13 mouse cellular contexts compared by ENCODE assay signal in genomic region chr15:83603046-83603396, GRCm38 (mm10). TPM values are rescaled to one million over a fixed set of nuclear protein-coding genes. Genes with fewer than 3 reads are reported as not detected.
DNase-seq lines count a peak whose midpoint lies in the region; ATAC-seq and TF ChIP-seq lines count a peak whose summit lies in the region.
"Had no signal": no experiment of that assay in that cellular context is flagged by ENCODE, and none has a peak within 500 bp of the region (broad histone marks: within the 10 kb centered on the region; RNA-seq: fewer than 3 reads in every experiment).

No protein-coding gene starts in this region.

- TF ChIP-seq CTCF in lung, postnatal 0 days (IDR thresholded peaks at IDR 0.05), result no peak
- TF ChIP-seq CTCF in small intestine, adult 2 months (IDR thresholded peaks at IDR 0.05; ENCODE audit: extremely low read depth, insufficient read length, insufficient replicate concordance, low read depth, low read length), result no peak

- ATAC-seq in heart, embryonic 16.5 days (replicated peaks; ENCODE audit: extremely low read depth, insufficient read depth, low FRiP score), result no peak
- no peak for ATAC-seq in lung, postnatal 0 days
- peak; percentile 6; the same call in 1 of the 2 replicates for ATAC-seq in common myeloid progenitor, adult 5-6 weeks (replicated peaks; ENCODE audit: low read depth, poor library complexity, severe bottlenecking)
- no peak for ATAC-seq in midbrain, embryonic 16.5 days

- H3K4me1 ChIP-seq in heart, embryonic 16.5 days (ENCODE audit: control insufficient read depth, insufficient read depth, low read length), result 0 out of 2 replicates have a peak, but pooled peaks cover 2% of the 10 kb centered on the region
- H3K4me1 ChIP-seq in lung, postnatal 0 days (ENCODE audit: insufficient read depth, low read depth, low read length), result no peaks in the 10 kb centered on the region
- H3K4me1 ChIP-seq in small intestine, adult 2 months (ENCODE audit: control insufficient read depth, insufficient read depth, insufficient read length, low read length), result no peaks in the 10 kb centered on the region
- H3K4me1 ChIP-seq in midbrain, embryonic 16.5 days (ENCODE audit: control insufficient read depth, insufficient read depth, low read length), result no peaks in the 10 kb centered on the region
- H3K4me1 ChIP-seq: forebrain, embryonic 12.5 days had no signal

- no peak overlapping the region for H3K4me3 ChIP-seq in heart, embryonic 16.5 days (ENCODE audit: low read length)
- H3K4me3 ChIP-seq in lung, postnatal 0 days (ENCODE audit: low read depth, low read length), result no peak overlapping the region
- H3K4me3 ChIP-seq in small intestine, adult 2 months (ENCODE audit: low read depth, low read length), result no peak overlapping the region
- no peak overlapping the region for H3K4me3 ChIP-seq in midbrain, embryonic 16.5 days (ENCODE audit: low read depth, low read length)
- H3K4me3 ChIP-seq: embryonic facial prominence, embryonic 12.5 days; forebrain, embryonic 12.5 days; liver, embryonic 15.5 days had no signal

- H3K27me3 ChIP-seq in heart, embryonic 16.5 days (ENCODE audit: control insufficient read depth, insufficient read depth, low read length), result no peaks in the 10 kb centered on the region
- no peaks in the 10 kb centered on the region for H3K27me3 ChIP-seq in lung, postnatal 0 days (replicated peaks; ENCODE audit: insufficient read depth, low read length)
- H3K27me3 ChIP-seq in small intestine, adult 2 months (ENCODE audit: control insufficient read depth, insufficient read depth, low read length), result no peaks in the 10 kb centered on the region
- no peaks in the 10 kb centered on the region for H3K27me3 ChIP-seq in midbrain, embryonic 16.5 days (ENCODE audit: control insufficient read depth, insufficient read depth, low read depth, low read length)
- H3K27me3 ChIP-seq: embryonic facial prominence, embryonic 12.5 days; forebrain, embryonic 12.5 days; liver, embryonic 15.5 days had no signal

- no peak overlapping the region for H3K9ac ChIP-seq in heart, embryonic 16.5 days (ENCODE audit: low read length)
- no peak overlapping the region for H3K9ac ChIP-seq in lung, postnatal 0 days (replicated peaks; ENCODE audit: low read depth)
- no peak overlapping the region for H3K9ac ChIP-seq in midbrain, embryonic 16.5 days (ENCODE audit: low read depth, low read length)
- H3K9ac ChIP-seq: embryonic facial prominence, embryonic 12.5 days; forebrain, embryonic 12.5 days; liver, embryonic 15.5 days had no signal

- no peaks in the 10 kb centered on the region for H3K9me3 ChIP-seq in heart, embryonic 16.5 days (replicated peaks; ENCODE audit: control insufficient read depth, low read length)
- no peaks in the 10 kb centered on the region for H3K9me3 ChIP-seq in lung, postnatal 0 days (ENCODE audit: low read length)
- no peaks in the 10 kb centered on the region for H3K9me3 ChIP-seq in midbrain, embryonic 16.5 days (replicated peaks; ENCODE audit: control insufficient read depth, low read length, poor library complexity, severe bottlenecking)
- H3K9me3 ChIP-seq: embryonic facial prominence, embryonic 12.5 days; forebrain, embryonic 12.5 days; liver, embryonic 15.5 days had no signal

- 96% methylated on average over 1 of the region's 1 CpGs for WGBS in heart, embryonic 16.5 days
- WGBS in lung, postnatal 0 days, result 96% methylated on average over 1 of the region's 1 CpGs
- WGBS in small intestine, adult 2 months, result 87% methylated on average over 1 of the region's 1 CpGs
- 96% methylated on average over 1 of the region's 1 CpGs for WGBS in midbrain, embryonic 16.5 days

- H3K4me2 ChIP-seq in heart, embryonic 16.5 days (ENCODE audit: low read depth, low read length), result no peak overlapping the region
- H3K4me2 ChIP-seq in lung, postnatal 0 days (replicated peaks; ENCODE audit: low read depth, low read length), result no peak overlapping the region
- no peak overlapping the region for H3K4me2 ChIP-seq in midbrain, embryonic 16.5 days (ENCODE audit: low read length)
- H3K4me2 ChIP-seq: embryonic facial prominence, embryonic 12.5 days; forebrain, embryonic 12.5 days; liver, embryonic 15.5 days had no signal

- TF ChIP-seq POLR2A in small intestine, adult 2 months (IDR thresholded peaks at IDR 0.05; ENCODE audit: low read depth, low read length), result no peak

- intact Hi-C loops in heart, postnatal 25 days (cut with DNase I), result no loop called here

- no peak for TF ChIP-seq EP300 in lung, postnatal 0 days (IDR thresholded peaks at IDR 0.05)

- H3K27ac ChIP-seq in heart, embryonic 16.5 days (ENCODE audit: low read length), result peak overlapping the region; percentile 53
- H3K27ac ChIP-seq in lung, postnatal 0 days (ENCODE audit: low read length), result peak overlapping the region; percentile 43; the same call in 1 of the 2 replicates
- 0 out of 2 replicates have a peak overlapping the region, but pooled peaks have one; percentile 2 for H3K27ac ChIP-seq in small intestine, adult 2 months (ENCODE audit: insufficient read depth, low read depth, low read length)
- H3K27ac ChIP-seq in midbrain, embryonic 16.5 days (ENCODE audit: low read length), result no peak overlapping the region
- H3K27ac ChIP-seq: embryonic facial prominence, embryonic 12.5 days had no signal

- DNase-seq in heart, postnatal 25 days (ENCODE audit: low spot score), result no peak
- DNase-seq in lung, postnatal 0 days (ENCODE audit: low spot score), result no peak
- no peak for DNase-seq in lung, postnatal 4 days
- no peak for DNase-seq in retina, postnatal 1 day
- DNase-seq: cerebellum, postnatal 10 days; midbrain, embryonic 14.5 days had no signal

- no peaks in the 10 kb centered on the region for H3K36me3 ChIP-seq in heart, embryonic 16.5 days (ENCODE audit: control insufficient read depth, insufficient read depth)
- H3K36me3 ChIP-seq in lung, postnatal 0 days (ENCODE audit: insufficient read depth, low read length), result no peaks in the 10 kb centered on the region
- no peaks in the 10 kb centered on the region for H3K36me3 ChIP-seq in small intestine, adult 2 months (ENCODE audit: control insufficient read depth, insufficient read depth, low read length)
- no peaks in the 10 kb centered on the region for H3K36me3 ChIP-seq in midbrain, embryonic 16.5 days (ENCODE audit: control insufficient read depth, insufficient read depth, low read length)
- H3K36me3 ChIP-seq: liver, embryonic 15.5 days had no signal

RNA-seq across cellular contexts. Expression of gene Ttll12, which starts 8.1 kb away (rescaled TPM):
- 18.8 and 20.7 TPM in 2 replicates for polyA plus RNA-seq in heart, embryonic 16.5 days (2015; fragmentation: Nextera tagmentation; extraction: Ambion mirVana)
- total RNA-seq in heart, postnatal 25 days (2021), result 1 to 10 TPM; 5.5 to 6.1 TPM
- polyA plus RNA-seq in lung, postnatal 0 days (2015; fragmentation: Nextera tagmentation; extraction: Ambion mirVana), result 12.3 TPM in 2 replicates
- 22.5 and 26.0 TPM in 2 replicates for total RNA-seq in common myeloid progenitor, adult 5-6 weeks (2017)
- 12.9 and 17.5 TPM in 2 replicates for polyA plus RNA-seq in small intestine, adult 2 months (2012; rRNA removed)
- 47.4 and 49.2 TPM in 2 replicates for polyA plus RNA-seq in midbrain, embryonic 16.5 days (2015; fragmentation: Nextera tagmentation; extraction: Ambion mirVana)

RNA-seq across cellular contexts. Expression of gene Mcat, which starts 39.4 kb away (rescaled TPM):
- polyA plus RNA-seq in heart, embryonic 16.5 days (2015; fragmentation: Nextera tagmentation; extraction: Ambion mirVana), result 32.9 and 34.6 TPM in 2 replicates
- total RNA-seq in heart, postnatal 25 days (2021), result 10 to 100 TPM; 36.6 to 39.6 TPM
- polyA plus RNA-seq in lung, postnatal 0 days (2015; fragmentation: Nextera tagmentation; extraction: Ambion mirVana), result 22.8 and 24.7 TPM in 2 replicates
- 15.0 and 25.3 TPM in 2 replicates for total RNA-seq in common myeloid progenitor, adult 5-6 weeks (2017)
- 10.4 and 15.1 TPM in 2 replicates for polyA plus RNA-seq in small intestine, adult 2 months (2012; rRNA removed)
- polyA plus RNA-seq in midbrain, embryonic 16.5 days (2015; fragmentation: Nextera tagmentation; extraction: Ambion mirVana), result 25.9 and 30.3 TPM in 2 replicates

RNA-seq across cellular contexts. Expression of gene Tspo, which starts 39.6 kb away (rescaled TPM):
- polyA plus RNA-seq in heart, embryonic 16.5 days (2015; fragmentation: Nextera tagmentation; extraction: Ambion mirVana), result 182 and 185 TPM in 2 replicates
- 10 to 100 TPM; 61.7 to 65.1 TPM for total RNA-seq in heart, postnatal 25 days (2021)
- 343 and 439 TPM in 2 replicates for polyA plus RNA-seq in lung, postnatal 0 days (2015; fragmentation: Nextera tagmentation; extraction: Ambion mirVana)
- total RNA-seq in common myeloid progenitor, adult 5-6 weeks (2017), result 60.8 and 78.3 TPM in 2 replicates
- 188 and 215 TPM in 2 replicates for polyA plus RNA-seq in small intestine, adult 2 months (2012; rRNA removed)
- 5.8 and 6.1 TPM in 2 replicates for polyA plus RNA-seq in midbrain, embryonic 16.5 days (2015; fragmentation: Nextera tagmentation; extraction: Ambion mirVana)

Comparison
In these comparisons a context has a peak if more than half of its experiments do, and no peak if none do; other contexts are left out.
1. RNA of gene Tspo, which starts 39.6 kb away (polyA plus RNA-seq): 343 to 439 TPM in lung, postnatal 0 days, 188 to 215 TPM in small intestine, adult 2 months and 182 to 185 TPM in heart, embryonic 16.5 days; 5.8 to 6.1 TPM in midbrain, embryonic 16.5 days; every median in the first group is over 10 times any median in the second.